Mouse (Mus musculus) heart, postnatal 0 days (tissue): Measurements from ENCODE around the gene Cux1.

Source experiments
- CTCF ChIP-seq: IDR thresholded peaks from 2 replicates; pipeline ENCODE4 v1.5.1; 2016; ENCODE audit warnings: antibody characterized with exemption, control low read depth, low read depth
- EP300 ChIP-seq: IDR thresholded peaks from 2 replicates; pipeline ENCODE4 v1.6.1; 2016; ENCODE audit warnings: antibody characterized with exemption, low read depth

DNA sequence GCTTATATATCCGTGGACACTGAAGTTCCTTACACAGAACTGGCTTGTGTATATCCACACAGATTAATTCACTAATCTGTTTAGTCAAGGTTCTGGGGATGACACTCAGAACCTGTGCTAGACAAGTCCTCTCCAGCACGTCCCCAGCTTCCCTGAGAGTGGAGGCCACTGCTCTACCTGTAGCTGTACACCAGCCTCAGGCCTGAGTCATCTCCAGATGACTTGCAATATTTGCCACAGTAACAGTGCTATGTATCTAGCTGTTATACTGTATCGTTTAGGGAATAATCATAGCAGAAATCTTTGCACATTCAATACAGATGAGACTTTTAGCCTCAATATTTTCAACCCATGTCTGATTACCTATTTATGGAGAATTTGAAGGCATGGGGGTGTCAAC is 146.0 kb downstream of the Cux1 start:
- no peak for TF ChIP-seq CTCF
- TF ChIP-seq EP300, result no peak
